Mouse (Mus musculus) forebrain, embryonic 14.5 days (tissue): Measurements from ENCODE around the gene Shcbp1l. TPM values are rescaled to one million over a fixed set of nuclear protein-coding genes. Genes with fewer than 3 reads are reported as not detected.

Experiments used
- polyA plus RNA-seq: library from polyadenylated mRNA; unstranded; fragments of >200 nt; fragmentation: Nextera tagmentation; extraction: Ambion mirVana; gene quantifications from 2 replicates; pipeline ENCODE4 v1.2.1, GENCODE M21; 2014

The Shcbp1l gene
- polyA plus RNA-seq, 1 experiment from 2014 or later, result 0.15 TPM

Other genes with a start within 250 kb of the Shcbp1l start
- gene Lamc2, start 238.7 kb upstream of the Shcbp1l start, polyA plus RNA-seq, result 0.70 and 1.1 TPM in 2 replicates
- gene Lamc1, start 92.4 kb upstream of the Shcbp1l start, polyA plus RNA-seq, result 17.2 and 17.7 TPM in 2 replicates
- gene Dhx9, start 62.5 kb downstream of the Shcbp1l start, polyA plus RNA-seq, result 32.9 and 42.0 TPM in 2 replicates
- gene Npl, start 124.9 kb downstream of the Shcbp1l start, polyA plus RNA-seq, result 9.8 and 10.1 TPM in 2 replicates
- gene Rgs8, start 227.9 kb downstream of the Shcbp1l start, polyA plus RNA-seq, result 14.6 and 15.0 TPM in 2 replicates